Mouse (Mus musculus): ENCODE measurements around the gene Olfr224.
"Not testable (repeated sequence)": the region's sequence is repeated elsewhere in the genome, so short reads cannot be mapped to it uniquely, and the experiment has no call there.

Olfr224 gene

DNA sequence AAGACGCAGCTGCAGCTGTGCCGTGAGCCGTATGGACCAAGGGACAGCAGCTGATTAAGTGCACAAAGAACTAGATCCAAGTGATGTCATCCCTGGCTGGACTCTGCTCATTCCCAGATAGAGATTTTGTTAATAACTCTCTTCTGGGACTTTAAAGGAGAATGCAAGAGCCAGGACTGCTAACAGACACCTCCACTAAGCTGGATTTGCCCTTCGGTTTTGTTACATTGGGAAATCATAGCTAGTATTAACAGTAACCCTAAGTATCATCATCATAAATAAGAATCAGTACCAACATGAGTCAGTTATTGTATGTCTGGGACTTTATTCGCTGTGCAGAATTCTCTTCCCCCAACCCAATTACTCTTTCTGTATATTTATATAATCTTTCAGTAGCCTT is 24.0 kb downstream of the Olfr224 start, which contains the start of gene Olfr329-ps:
Gene Olfr329-ps (minus strand): TSS at position 101 of the 400 bp plus-strand sequence.
- in situ Hi-C loops (cut with MboI; ENCODE audit: low pct_unique_long_range_greater_than_20kb in 1 of 2, low sequenced_read_pairs in 2 of 2, unreplicated experiment in 1 of 2): no loop called here

DNA sequence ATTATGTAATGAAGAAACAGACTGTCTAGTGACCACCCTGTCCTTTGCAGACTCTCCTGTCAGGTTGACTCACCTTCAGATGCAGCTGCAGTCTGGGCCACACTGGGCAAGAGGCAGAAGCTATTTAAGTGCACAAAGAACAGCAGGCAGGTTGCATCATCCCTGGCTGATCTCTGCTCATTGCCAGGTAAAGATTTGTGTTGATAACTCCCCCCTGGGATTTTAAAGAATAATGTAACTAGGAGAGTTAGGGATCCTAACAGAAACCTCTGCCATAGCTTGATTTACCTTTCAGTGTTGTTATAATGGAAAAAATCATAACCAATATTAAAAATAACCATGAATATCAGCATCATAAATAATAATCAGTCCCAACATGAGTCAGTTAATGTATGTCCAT is 35.6 kb downstream of the Olfr224 start, which contains the start of gene Olfr330:
Gene Olfr330 (minus strand): TSS at position 101 of the 400 bp plus-strand sequence.
- in situ Hi-C loops (cut with MboI; ENCODE audit: low pct_unique_long_range_greater_than_20kb in 1 of 2, low sequenced_read_pairs in 2 of 2, unreplicated experiment in 1 of 2): not testable (repeated sequence)

- in situ Hi-C loops (cut with MboI; ENCODE audit: low pct_unique_long_range_greater_than_20kb in 1 of 2, low sequenced_read_pairs in 2 of 2, unreplicated experiment in 1 of 2): not testable (repeated sequence)
Observed at GRCm38 (mm10) chr11:58519756-58520155, 50.6 kb downstream of the Olfr224 start.

DNA sequence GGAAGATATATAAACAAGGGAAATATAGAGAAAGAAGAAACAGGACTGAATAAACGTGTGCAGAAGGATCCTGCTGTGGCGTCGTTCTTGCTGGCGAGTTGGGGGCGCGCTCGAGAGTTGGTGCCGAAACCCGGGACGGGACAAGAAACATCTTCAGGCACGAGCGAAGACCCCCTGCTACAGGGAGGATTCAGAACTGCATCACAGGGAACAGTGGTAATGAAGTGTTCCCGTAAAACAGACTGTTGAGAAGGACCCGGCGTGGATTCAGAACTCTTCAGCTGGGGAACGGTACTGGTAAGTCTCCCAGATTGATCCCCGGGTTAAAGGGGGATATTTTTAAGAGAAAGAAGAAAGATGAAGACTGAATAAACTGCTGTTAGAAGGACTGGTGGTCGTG is 51.4 kb downstream of the Olfr224 start:
- in situ Hi-C loops (cut with MboI; ENCODE audit: low pct_unique_long_range_greater_than_20kb in 1 of 2, low sequenced_read_pairs in 2 of 2, unreplicated experiment in 1 of 2): not testable (repeated sequence)

All from mouse embryonic stem cell (cell line).